Mouse (Mus musculus): ENCODE data around the gene Exoc3l2.

Gene Exoc3l2

DNA sequence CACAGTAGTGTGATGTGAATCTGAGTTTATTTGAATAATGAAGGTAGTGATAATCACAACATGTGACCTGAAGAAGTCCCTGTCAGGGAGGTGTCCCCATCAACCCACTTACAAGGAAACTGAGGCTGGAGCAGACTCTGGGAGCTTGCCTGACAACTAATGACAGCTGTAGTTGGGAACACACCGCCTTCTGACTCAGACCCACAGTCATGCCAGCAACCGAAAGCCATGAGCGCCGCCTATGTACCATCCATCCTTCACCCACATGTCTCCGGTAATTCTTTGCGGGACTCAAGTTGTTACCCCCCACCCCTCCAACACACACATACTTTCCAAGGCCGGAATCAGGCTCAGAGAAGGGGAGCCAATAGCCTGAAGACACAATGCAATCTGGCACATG lies 6.5 kb upstream of the Exoc3l2 start:
- in situ Hi-C loops (cut with MseI, MboI): no loop called here

DNA sequence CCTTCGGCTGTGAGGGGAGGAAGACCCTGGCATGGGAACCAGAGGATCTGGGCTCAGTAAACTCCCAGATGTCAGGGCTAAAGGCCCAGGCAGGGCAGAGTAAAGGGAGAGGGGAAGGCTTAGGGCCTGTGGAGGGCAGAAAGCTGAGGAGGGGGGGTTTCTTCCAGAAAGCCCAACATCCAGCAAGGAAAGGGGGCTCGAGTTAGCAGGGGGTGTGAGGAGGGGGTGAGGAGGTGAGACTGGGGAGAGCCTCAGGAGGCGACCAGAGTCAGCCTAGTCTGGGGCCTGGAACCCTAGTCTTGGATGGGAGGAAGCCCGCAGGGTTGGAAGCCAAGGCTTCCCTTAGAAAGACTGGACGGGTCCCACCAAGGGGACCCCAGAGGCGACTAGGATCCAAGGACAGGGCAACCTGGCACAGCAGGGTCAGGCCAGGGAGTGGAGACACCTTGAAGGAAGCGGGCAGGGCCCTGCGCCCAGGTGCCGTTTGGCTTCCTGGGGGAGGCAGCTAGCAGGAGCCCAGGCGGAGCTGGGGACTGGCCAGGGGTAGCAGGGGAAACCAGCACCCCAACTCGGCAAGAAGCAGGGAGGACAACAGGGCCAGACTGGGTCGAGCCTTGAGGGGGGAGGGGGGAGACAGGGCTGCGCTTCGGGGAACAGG lies 5.6 kb upstream of the Exoc3l2 start:
- in situ Hi-C loops (cut with MseI, MboI): no loop called here

DNA sequence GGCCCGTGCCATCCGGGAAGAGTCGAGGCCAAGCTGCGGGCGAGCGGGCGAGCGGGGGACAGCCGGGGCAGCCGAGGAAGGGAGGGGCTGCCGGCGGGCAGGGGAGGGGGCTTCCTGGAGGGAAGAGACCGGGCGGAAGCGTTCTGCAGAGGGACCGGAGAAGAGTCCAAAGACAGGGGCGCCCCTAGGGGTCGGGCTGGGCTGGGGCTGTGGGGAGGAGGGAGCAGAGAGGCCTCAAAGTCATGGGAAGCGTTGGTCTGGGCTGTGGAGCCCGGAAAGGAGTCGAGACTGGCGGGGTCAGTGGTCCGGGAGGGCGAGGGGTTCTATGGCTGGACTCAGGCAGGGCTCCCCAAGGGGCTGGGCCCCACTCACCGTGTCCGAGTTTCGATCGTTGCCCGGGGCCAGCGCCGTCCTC lies 5.1 kb upstream of the Exoc3l2 start:
- in situ Hi-C loops (cut with MseI, MboI): no loop called here

DNA sequence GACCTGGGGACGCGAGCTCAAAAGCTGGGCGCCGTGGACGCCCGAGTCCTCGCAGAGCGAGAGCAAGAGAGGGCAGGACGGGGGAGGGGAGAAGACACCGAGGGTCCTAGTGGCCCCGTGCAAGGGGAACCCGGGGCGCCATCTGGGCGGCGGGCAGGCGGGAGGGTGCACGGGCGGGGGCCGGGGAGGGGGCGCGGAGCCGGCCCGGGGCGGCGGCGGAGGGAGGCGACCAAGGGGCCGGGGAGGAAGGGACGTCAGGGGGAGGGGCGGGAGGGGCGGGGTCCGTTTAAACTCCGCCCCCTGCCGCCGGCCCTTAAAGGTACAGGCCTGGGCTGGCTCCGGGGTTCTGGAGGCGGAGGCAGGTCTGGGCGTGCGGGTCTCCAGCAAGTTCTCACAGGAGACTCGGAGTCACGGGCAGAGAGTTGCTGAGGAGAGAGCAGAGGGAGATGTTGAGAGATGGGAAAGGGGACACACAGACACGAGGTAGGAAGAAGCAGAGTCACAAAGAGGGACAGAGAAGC lies 4.5 kb upstream of the Exoc3l2 start, which contains the start of gene Mark4:
Mark4 (minus strand) TSS at position 231 of the 521 bp plus-strand sequence.
- in situ Hi-C loops (cut with MseI, MboI): no loop called here

DNA sequence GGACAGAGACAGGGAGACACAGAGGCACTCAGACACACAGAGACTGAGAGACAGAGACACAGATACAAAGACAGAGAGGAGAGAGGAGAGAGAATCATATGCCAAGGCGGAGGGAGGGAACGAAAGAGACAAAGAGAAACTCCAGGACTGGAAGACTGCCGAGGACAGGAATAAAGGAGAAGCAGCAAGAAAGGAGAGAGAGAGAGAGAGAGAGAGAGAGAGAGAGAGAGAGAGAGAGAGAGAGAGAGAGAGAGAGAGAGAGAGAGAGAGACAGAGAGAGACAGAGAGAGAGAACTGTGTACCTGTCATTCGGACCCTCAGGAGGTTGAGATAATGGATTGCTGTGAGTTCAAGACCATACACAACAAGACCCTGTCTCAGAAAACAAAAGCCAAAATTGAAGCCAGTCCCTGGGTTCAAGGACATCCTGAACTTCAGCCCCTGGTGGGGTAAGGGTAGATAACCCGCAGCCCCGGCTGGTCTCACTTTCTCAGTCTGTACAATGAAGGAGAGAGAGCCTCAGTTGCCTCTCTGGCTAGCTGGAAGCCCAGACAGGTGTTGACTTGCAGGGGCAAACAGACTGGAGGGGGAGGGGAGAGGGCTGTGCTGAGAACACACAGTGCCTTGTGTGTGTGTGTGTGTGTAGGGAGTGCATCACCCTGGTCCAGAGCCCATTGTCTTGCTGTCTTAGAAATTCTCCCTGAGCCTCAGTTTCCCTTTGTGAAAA lies 3.8 kb upstream of the Exoc3l2 start:
- in situ Hi-C loops (cut with MseI, MboI): no loop called here

DNA sequence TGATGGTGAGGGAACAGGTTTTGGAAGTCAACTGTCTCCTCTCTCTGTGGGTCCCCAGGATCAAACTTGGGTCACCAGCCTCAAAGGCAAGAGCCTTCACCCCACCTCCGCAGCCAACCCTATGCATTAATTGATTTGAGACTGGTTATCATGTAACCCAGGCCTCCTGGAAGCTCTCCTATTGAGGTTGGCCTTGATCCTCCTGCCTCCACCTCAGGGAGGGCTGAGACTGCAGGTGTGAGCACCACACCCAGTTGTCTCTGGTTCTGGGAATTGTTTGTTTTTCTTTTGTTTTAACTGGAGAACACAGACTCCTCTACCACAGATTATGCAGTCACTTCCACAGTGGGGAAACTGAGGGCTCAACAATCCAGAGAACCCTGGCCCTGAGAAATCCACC lies 2.6 kb upstream of the Exoc3l2 start:
- in situ Hi-C loops (cut with MseI, MboI): no loop called here

DNA sequence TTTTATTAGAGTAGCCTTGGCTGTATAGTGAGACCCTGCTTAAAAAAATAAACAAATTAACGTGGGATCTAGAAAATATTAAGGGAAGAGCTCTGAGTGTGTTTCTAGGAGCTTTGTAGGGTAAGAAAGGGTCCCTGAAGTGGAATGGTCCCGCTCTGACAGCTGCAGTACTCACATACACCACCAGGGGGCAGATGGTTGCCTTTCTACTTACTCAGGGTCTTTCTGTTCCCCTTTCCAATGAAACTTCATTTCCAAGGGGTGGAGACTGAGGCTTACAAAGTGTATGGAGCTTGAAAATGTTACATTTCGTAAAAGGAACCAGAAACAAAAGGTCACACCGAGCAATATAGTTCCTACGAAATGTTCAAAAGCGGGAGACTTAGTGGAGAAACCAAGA lies 1.6 kb upstream of the Exoc3l2 start:
- in situ Hi-C loops (cut with MseI, MboI): no loop called here

DNA sequence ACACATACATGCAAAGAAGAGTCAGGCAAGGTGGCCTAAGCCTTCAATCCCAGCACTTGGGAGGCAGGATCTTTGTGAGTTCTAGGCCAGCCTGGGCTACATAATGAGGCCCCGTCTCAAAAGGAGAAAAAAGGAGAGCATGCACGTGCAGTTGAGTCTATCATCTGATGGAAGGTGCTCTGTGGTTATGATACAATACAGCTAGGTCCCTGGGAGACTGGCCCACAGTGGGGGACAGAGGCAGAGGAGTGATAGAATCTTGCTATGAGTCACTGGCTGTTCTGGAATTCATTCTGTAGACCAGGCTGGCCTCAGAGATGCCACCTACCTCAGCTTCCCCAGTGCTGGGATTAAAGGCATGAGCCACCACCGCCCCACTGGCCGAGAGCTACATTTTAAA lies 688 bp upstream of the Exoc3l2 start:
- in situ Hi-C loops (cut with MseI, MboI): no loop called here

DNA sequence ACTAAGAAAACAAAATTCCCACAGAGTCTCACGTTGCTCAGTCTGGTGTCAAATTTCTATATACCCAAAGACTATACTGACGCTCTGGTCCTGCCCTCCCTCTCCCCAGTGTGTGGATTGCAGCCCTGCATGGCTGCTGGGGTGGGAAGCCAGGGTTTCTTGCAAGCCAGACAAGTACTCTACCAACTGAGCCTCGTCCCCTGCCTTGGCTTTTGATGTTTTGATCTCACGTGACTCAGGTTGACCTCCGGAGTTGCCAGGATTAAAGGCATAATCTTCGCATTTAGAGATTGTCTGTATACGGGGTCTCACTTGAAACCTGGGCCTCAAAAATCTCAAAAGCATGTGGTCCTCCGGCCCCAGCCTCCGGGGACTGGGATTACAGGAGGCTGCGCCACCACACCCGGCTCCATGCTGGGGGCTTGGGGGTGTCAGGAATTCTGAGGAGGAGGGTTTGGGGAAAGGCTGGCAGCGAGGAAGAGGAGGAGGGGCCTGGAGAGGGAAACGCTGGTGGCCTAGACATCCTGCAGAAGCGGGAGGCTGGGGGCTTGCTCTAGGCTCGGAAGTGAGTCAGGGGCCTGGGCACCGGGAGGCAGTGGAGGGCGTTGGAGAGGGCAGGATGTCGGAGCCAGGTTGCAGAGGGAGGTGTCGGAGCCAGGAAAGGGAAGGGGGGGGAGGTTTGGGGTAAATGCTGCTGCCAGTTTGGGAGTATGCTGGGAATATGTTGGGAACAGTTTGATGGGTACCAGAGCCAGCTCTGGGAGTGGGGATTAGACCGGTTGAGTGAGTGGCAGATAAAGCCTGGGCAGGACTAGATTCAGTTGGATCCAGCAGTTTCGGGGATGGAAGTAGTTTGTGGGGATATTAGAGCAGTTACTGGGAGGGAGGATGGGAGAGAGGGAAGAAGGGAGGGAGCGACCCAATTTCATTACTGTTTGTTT lies 1.5 kb downstream of the Exoc3l2 start:
- in situ Hi-C loops (cut with MseI, MboI): no loop called here

DNA sequence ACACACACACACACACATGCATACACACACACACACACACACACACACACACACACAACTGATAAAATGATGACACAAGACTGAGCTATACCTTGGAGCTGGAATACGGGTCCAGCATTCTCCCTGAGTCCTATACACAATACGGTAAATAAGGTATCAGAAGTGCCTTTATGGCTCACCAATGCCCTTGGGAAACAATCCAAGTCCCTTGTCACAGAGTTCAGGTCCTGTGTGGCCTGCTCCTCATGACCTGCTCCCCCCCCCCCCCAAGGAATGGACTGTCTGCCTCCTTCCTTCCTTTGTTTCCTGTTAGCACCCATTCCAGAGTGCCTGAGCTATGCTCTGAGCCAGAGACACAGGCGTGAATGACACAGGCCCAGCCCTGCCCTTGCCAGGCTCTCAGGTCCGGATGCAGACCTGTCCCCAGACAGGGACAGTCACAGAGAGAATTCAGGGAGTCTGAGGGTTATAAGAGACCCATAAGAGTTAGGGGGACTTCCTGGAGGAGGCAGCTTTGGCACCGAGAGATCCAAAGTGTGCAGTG lies 3.5 kb downstream of the Exoc3l2 start:
- in situ Hi-C loops (cut with MseI, MboI): no loop called here

DNA sequence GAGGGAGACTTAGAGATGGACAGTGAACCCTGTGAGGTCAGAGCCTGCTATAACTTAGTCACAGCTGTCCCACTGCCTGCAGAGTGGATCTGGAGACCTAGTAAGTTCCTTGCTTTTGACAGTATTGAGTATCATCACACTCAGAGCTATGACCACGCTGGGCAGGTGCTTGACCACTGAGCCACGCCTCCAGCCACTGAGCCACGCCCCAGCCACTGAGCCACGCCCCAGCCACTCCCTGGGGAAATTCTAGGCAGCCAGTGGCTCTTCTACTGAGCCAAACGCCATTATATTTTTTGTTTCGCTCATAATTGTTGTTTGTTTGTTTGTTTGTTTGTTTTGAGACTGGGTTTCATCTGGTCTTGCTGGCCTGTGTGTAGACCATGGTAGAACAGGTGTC lies 4.5 kb downstream of the Exoc3l2 start:
- in situ Hi-C loops (cut with MseI, MboI): no loop called here

DNA sequence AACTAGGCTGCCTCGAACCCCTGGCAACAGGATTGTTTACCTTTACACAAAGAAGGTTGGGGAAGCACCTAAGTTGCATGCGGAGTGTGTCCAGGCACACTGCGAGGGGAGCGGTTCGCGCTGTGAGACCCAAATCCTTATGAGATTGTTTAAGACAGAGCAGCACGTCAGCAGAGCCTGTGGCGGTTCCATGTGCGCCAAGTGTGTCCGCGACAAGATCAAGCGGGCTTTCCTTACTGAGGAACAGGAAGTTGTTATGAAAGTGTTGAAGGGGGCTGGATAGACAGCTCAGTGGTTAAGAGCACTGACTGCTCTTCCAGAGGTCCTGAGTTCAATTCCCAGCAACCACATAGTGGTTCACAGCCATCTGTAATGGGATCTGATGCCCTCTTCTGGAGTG lies 5.1 kb downstream of the Exoc3l2 start:
- in situ Hi-C loops (cut with MseI, MboI): no loop called here

DNA sequence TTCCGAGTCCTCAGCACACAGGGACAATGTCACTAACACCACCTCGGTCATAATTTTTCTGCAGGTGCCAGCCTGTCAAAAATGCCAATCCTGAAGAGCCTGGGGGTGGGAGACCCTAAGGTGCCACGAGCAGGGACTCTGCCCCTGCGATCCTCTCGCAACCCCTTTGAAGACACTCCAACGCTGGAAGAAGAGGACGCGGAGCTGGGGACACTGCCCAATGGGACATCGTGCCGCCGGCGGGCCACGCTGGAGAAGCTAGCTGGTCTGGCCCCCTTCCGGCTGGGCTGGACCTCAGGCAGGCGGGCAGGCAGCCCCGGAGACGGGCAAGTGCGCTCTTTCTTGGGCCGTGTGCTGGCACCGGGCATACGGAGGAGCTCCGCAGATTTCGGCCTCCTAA lies 6.3 kb downstream of the Exoc3l2 start:
- in situ Hi-C loops (cut with MseI, MboI): no loop called here

DNA sequence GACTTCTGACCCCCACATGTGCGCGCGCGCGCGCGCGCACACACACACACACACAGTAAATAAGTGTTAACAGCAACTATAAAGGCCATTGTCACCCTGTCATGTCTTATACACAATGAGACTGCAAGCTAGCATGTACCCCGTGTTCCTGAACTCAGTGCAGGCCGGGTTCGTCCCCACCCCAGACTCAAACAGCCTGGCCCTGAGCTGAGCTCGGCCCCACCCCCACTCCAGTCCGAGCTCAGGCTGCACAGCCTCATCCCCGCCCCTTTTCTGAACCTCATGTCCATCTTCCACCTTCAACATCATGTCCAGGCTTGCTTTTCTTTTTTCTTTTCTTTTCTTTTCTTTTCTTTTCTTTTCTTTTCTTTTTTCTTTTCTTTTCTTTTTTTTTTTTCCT lies 7.2 kb downstream of the Exoc3l2 start:
- in situ Hi-C loops (cut with MseI, MboI): no loop called here

DNA sequence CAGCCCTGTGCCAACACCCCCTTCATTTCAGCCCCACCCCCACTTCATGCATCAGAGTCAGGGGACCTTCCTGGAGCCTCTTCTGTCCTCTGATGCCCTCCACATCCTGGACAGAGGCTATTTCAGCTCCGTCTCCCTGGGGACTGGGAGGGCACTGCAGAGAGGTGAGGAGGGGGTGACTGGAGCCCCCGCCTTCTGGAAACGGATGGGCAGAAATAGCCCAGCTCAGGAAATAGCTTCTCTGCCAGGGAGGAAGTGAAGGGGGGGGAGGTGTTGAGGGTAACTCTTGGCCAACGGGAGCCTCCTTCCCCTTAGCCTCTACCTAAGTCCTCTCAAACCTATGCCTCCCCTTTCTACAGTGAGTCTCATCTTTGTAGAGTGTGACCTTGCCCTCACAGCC lies 9.3 kb downstream of the Exoc3l2 start:
- in situ Hi-C loops (cut with MseI, MboI): no loop called here

DNA sequence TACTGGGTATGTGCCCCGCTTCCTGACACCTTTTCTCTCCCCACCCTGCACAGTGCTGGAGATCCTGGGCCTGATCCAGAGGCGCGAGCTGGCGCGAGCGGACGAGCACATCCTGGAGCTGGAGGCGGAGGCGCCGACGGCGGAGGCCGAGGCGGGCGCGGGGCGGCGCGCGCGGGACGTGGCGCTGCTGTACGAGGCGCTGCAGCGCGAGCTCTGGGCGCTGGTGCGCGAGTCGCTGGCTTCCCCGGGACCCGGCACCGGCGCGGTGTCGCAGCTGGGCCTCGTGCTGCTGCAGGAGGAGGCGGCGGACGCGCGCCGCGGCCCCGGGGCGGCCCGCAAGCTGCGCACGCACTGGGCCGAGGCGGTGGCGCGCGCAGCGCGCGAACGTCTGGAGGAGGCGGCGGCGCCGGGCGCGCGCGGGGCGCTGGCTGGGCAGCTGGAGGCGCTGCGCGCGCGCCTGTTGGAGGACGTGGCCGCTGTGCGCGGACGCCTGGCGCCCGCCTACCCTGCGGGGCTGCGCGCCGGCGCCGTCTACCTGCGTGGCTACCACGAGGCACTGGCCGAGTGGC lies 10.8 kb downstream of the Exoc3l2 start:
- in situ Hi-C loops (cut with MseI, MboI): no loop called here

DNA sequence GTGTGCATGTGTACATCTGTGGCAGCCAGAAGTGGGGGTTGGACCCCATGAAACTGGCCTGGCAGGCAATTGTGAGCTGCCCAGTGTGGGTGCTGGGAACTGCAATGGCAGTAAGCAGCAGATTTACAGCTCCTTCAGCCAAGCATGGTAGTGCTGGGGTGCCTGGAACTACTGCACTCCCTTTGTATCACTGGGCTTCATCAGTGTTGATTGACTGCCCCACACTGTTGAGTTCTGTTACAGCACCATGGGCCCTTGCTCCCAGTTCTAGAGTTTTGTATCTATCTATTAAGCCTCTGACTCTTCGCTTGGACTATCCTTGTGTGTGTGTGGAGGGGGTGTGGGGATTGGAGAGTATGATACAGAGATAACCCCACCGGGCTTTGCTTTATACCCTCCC lies 14.0 kb downstream of the Exoc3l2 start:
- in situ Hi-C loops (cut with MseI, MboI): no loop called here

DNA sequence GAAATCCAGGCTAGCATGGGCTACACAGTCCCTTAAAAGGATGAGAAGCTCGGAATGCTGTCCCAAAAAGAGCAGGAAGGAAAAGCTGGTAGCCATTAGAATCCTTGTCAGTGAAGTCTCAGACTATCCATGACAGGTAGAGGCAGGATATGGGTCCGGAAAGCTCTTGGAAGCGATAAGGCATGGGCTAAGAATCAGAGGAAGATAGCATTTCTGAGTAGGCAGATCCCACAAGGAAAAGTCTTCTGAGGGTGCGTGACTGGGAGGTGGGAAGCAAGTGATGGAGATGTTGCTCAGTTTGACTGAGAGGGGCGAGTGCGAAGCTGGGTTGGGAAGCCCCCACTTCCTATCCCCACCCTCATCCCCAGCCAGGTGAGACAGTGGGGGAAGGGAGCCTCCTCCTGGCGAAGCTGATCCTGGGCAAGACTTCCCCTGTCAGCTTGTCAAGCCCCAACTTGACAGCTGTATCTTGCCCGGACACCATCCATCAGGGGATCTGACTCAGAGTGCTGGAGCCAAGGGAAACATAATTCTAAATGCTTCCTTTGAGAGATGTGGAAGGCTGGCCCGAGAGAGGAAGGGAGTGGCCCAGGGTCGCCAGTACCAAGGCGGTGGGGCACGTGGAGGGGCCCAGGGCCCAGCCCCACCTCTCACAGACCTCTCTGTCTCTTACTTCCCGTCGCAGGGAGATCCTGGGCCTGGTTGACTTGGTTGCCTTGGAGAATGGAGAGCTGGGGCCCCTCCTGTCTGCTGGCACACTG lies 14.7 kb downstream of the Exoc3l2 start:
- in situ Hi-C loops (cut with MseI, MboI): no loop called here

DNA sequence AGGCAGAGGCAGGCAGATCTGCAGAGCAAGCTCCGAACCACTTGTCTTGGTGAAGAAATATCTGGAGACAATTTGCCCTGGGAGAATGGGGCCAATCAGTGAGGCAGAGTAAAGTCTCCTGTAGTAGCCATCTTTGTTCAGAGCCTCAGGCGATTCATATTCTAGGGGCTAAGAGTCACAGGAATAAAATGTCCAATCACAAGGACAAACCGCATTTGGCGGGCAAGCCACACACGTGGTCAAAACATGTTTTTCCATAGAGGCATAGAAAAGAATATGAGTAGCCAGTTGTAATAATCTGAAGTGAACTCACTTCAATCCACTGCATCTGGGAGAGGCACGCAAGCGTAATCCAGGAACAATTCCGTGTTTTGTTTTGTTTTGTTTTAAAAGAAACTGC lies 20.1 kb downstream of the Exoc3l2 start:
- in situ Hi-C loops (cut with MseI, MboI): no loop called here

DNA sequence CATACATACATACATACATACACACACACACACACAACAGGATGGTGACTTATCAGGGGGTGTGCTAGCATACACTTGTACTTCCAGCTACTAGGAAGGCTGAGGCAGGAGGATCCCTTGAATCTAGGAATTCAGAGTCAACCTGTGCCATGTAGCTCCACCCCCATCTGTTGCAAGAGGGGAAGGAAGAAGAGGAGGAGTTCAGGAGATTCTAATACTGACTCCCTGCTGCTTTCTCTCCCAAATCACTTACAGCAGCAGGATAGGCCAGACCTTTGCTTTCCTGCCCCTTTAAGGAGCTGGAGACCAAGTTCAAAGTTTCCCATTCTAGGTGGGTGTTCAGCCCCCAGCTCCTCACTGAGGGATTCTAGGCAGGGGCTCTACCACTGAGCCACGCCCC lies 22.4 kb downstream of the Exoc3l2 start:
- in situ Hi-C loops (cut with MseI, MboI): no loop called here

DNA sequence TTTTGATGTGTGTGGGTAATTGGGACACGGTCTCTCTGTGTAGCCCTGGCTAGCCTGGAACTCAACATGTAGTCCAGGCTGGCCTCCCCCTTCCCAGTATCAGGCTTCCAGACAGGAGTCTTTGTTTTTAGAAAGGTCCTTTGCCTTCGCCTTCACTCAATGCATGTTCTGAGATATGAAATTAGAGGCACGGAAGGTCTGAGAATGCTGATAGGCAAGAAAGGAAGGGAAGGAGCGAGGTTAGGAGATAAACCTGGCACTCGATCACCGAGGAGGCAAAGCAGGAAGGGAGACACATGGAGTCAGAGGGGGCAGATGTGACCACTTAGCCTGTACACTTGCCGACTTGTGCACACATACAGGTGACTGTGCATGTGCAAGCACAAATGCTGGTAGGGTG lies 23.4 kb downstream of the Exoc3l2 start:
- in situ Hi-C loops (cut with MseI, MboI): no loop called here
